Mouse (Mus musculus): ENCODE results near the gene Pink1.

DNA sequence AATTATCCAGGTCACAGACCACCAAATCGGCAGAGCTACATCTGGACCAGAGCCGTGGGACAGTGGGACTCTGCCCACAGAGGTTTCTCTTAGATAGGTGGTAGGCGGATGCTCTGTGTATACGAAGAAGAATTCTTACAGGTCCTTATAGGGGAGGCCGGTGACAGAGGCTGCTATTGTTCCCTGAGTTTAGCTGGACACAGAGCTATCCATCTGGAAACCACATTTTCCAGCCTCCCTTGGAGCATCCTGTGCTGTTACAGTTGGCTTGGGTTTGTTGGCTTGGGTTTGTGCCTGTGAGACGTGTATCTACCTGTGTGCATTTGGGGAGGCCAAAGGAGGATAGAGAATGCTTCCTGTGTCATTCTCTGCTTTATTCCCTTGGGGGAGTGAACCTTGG, 26.6 kb upstream of the Pink1 start:
- TF ChIP-seq CTCF (IDR thresholded peaks at IDR 0.05; ENCODE audit: borderline replicate concordance, control insufficient read depth, extremely low read depth, insufficient read depth, low read length, poor library complexity) (no peak), POLR2A (IDR thresholded peaks at IDR 0.05; ENCODE audit: control insufficient read depth, extremely low read depth, insufficient read depth, low read length, poor library complexity) (no peak)
